ENCODE assay signal across 8 mouse cellular contexts in the genomic region with DNA sequence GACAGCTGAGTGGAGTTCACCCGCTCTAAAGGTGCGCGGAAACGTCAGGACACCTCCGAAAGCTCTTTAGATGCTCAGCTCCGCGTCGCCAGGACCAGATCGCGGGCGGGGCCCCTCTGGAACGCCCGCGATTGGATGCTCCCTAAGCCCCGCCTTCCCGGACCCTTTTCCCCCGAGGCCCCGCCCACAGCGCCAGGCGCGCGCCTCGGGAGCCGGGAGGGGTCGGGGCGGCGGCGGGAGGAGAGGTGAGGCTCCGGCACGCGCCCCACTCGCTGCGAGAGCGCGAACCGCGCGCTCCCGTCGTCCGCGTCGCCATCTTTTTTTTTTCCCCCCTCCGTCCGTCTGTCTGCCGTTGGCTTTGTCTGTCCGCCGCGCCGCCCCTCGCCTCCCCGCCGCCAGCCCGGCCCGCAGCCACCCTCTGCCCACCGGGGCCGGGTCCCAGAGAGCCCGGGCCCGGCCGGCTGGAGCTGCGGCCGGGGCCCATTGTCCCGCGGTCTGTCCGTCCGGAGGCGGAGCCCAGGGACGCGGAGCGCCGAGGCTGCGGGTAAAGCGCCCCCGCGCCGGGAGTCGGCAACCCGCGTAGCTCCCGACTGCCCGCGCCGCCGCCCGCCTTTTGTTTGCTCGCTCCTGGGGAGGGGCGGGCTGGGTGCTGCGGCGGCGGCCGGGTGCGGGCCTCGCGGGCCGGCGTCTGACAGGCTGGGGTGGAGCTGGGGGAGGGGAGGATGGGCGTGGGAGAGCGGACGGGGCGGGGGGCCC. TPM values are rescaled to one million over a fixed set of nuclear protein-coding genes. Genes with fewer than 3 reads are reported as not detected.
DNase-seq lines count a peak whose midpoint lies in the region; ATAC-seq and TF ChIP-seq lines count a peak whose summit lies in the region.

TSS of gene Zfp821 (plus strand) at position 227 of the 756 bp plus-strand sequence.

- peak within 1 kb of the TSS; percentile 98 for H3K27ac ChIP-seq in embryonic facial prominence, embryonic 13.5 days
- H3K27ac ChIP-seq in limb, embryonic 14.5 days (replicated peaks; ENCODE audit: low read depth, low read length) = peak within 1 kb of the TSS; percentile 97
- peak within 1 kb of the TSS; percentile 94 for H3K27ac ChIP-seq in midbrain, postnatal 0 days (ENCODE audit: low read depth, low read length)

- no peaks in the 10 kb centered on the region for H3K9me3 ChIP-seq in embryonic facial prominence, embryonic 13.5 days
- H3K9me3 ChIP-seq in limb, embryonic 14.5 days (ENCODE audit: control insufficient read depth, low read length) = no peaks in the 10 kb centered on the region
- no peaks in the 10 kb centered on the region for H3K9me3 ChIP-seq in midbrain, postnatal 0 days (ENCODE audit: low read length)

- ATAC-seq in embryonic facial prominence, embryonic 13.5 days (ENCODE audit: insufficient number of reproducible peaks, insufficient read depth, low FRiP score, low TSS enrichment, low read depth) = peak; percentile 84
- ATAC-seq in limb, embryonic 14.5 days (ENCODE audit: low FRiP score, low read depth) = peak; percentile 88
- ATAC-seq in midbrain, postnatal 0 days (ENCODE audit: low FRiP score) = peak; percentile 90

- DNase-seq in 3134 (ENCODE audit: extremely low read depth, insufficient read length, low spot score) = peak; percentile 86
- DNase-seq in adrenal gland, postnatal 36 days = peak; percentile 95 to 97
- peak; percentile 87 for DNase-seq in heart, adult 8-10 months (ENCODE audit: low spot score)
- peak; percentile 93 for DNase-seq in kidney, adult 9 months
- DNase-seq in limb, embryonic 14.5 days (ENCODE audit: low spot score) = peak; percentile 94
- peak; percentile 96 for DNase-seq in midbrain, postnatal 0 days (ENCODE audit: low spot score)
- peak; percentile 91 for DNase-seq in spleen, postnatal 14 days (ENCODE audit: low spot score in 2 of 2)

- H3K4me1 ChIP-seq in embryonic facial prominence, embryonic 13.5 days = peaks cover 30% of the 10 kb centered on the region
- H3K4me1 ChIP-seq in limb, embryonic 14.5 days (ENCODE audit: control insufficient read depth, insufficient read depth, low read length) = peaks cover 11% of the 10 kb centered on the region; the same call in 1 of the 2 replicates
- no peaks in the 10 kb centered on the region for H3K4me1 ChIP-seq in midbrain, postnatal 0 days (ENCODE audit: insufficient read depth, low read length)

- H3K4me3 ChIP-seq in embryonic facial prominence, embryonic 13.5 days = peak within 1 kb of the TSS; percentile 94
- peak within 1 kb of the TSS; percentile 98 for H3K4me3 ChIP-seq in limb, embryonic 14.5 days (replicated peaks; ENCODE audit: low read length)
- peak within 1 kb of the TSS; percentile 81 for H3K4me3 ChIP-seq in midbrain, postnatal 0 days (ENCODE audit: low read depth, low read length)

- peak within 1 kb of the TSS; percentile 88 for H3K4me2 ChIP-seq in embryonic facial prominence, embryonic 13.5 days
- peak within 1 kb of the TSS; percentile 60 for H3K4me2 ChIP-seq in limb, embryonic 14.5 days (replicated peaks; ENCODE audit: low read depth, low read length, severe bottlenecking)
- peak within 1 kb of the TSS; percentile 78 for H3K4me2 ChIP-seq in midbrain, postnatal 0 days (ENCODE audit: low read depth, low read length, poor library complexity, severe bottlenecking)

- TF ChIP-seq POLR2A in limb, embryonic 14.5 days (IDR thresholded peaks at IDR 0.05; ENCODE audit: borderline replicate concordance, extremely low read depth, insufficient read depth, insufficient read length) = 0 out of 2 replicates have a peak, but pooled peaks have one; percentile 34

- peaks cover 28% of the 10 kb centered on the region for H3K36me3 ChIP-seq in embryonic facial prominence, embryonic 13.5 days
- H3K36me3 ChIP-seq in limb, embryonic 14.5 days (ENCODE audit: control insufficient read depth, insufficient read depth, low read length) = peaks cover 27% of the 10 kb centered on the region
- H3K36me3 ChIP-seq in midbrain, postnatal 0 days (ENCODE audit: insufficient read depth, low read length) = peaks cover 22% of the 10 kb centered on the region

- under 1% methylated on average over 69 of the region's 100 CpGs for WGBS in embryonic facial prominence, embryonic 13.5 days
- WGBS in limb, embryonic 14.5 days = 4% methylated on average over 47 of the region's 100 CpGs
- 1% methylated on average over 34 of the region's 100 CpGs for WGBS in midbrain, postnatal 0 days

- no peak for TF ChIP-seq CTCF in midbrain, postnatal 0 days (IDR thresholded peaks at IDR 0.05)

- no peaks in the 10 kb centered on the region for H3K27me3 ChIP-seq in embryonic facial prominence, embryonic 13.5 days
- no peaks in the 10 kb centered on the region for H3K27me3 ChIP-seq in limb, embryonic 14.5 days (ENCODE audit: control insufficient read depth, insufficient read depth, low read length)
- H3K27me3 ChIP-seq in midbrain, postnatal 0 days (ENCODE audit: insufficient read depth, low read length) = 0 out of 2 replicates have a peak, but pooled peaks cover 2% of the 10 kb centered on the region

- peak within 1 kb of the TSS; percentile 99 for H3K9ac ChIP-seq in embryonic facial prominence, embryonic 13.5 days
- peak within 1 kb of the TSS; percentile 99 for H3K9ac ChIP-seq in limb, embryonic 14.5 days (ENCODE audit: low read depth, low read length, severe bottlenecking)
- peak within 1 kb of the TSS; percentile 92 for H3K9ac ChIP-seq in midbrain, postnatal 0 days (replicated peaks; ENCODE audit: low read length, poor library complexity, severe bottlenecking)

RNA-seq across cellular contexts. Expression of gene Zfp821, which starts in this region (rescaled TPM):
- 10 to 100 TPM in 1 of 2 experiments, 1 to 10 TPM in 1; 9.9 to 10.9 TPM for total RNA-seq in adrenal gland, postnatal 36 days (2021)
- 43.7 and 46.7 TPM in 2 replicates for polyA plus RNA-seq in embryonic facial prominence, embryonic 13.5 days (2015; fragmentation: Nextera tagmentation; extraction: Ambion mirVana)
- 1 to 10 TPM; 4.8 to 7.4 (median 6.3) TPM for total RNA-seq in heart, adult 8-10 months (2022)
- 34.0 and 36.8 TPM in 2 replicates for polyA plus RNA-seq in limb, embryonic 14.5 days (2012; rRNA removed)
- polyA plus RNA-seq in limb, embryonic 14.5 days (2014; fragmentation: Nextera tagmentation; extraction: Ambion mirVana) = 28.6 and 34.2 TPM in 2 replicates
- 68.2 and 72.9 TPM in 2 replicates for total RNA-seq in midbrain, postnatal 0 days (2014; rRNA removed)
- 54.3 and 58.7 TPM in 2 replicates for polyA plus RNA-seq in midbrain, postnatal 0 days (2015; fragmentation: Nextera tagmentation; extraction: Ambion mirVana)

Comparison
In these comparisons a context has a peak if more than half of its experiments do, and no peak if none do; other contexts are left out.
1. Peak in every context shown above with its lines: DNase-seq, ATAC-seq, H3K4me3 ChIP-seq and H3K27ac ChIP-seq.